ENCODE assay signal across 7 mouse cellular contexts in genomic region chr1:36445508-36445907, GRCm38 (mm10). TPM values are rescaled to one million over a fixed set of nuclear protein-coding genes. Genes with fewer than 3 reads are reported as not detected.
A peak's percentile ranks its signal among the peaks of the same experiment; 100 is the strongest.
DNase-seq lines count a peak whose midpoint lies in the region; ATAC-seq and TF ChIP-seq lines count a peak whose summit lies in the region.

No protein-coding gene starts in this region.

- no peak for TF ChIP-seq CTCF in embryonic fibroblast, embryonic 13.5 days (IDR thresholded peaks at IDR 0.05; ENCODE audit: borderline replicate concordance, insufficient read depth, low read length)

- no peak for TF ChIP-seq POLR2A in embryonic fibroblast, embryonic 13.5 days (IDR thresholded peaks at IDR 0.05; ENCODE audit: low read depth, low read length)

- WGBS in liver, embryonic 11.5 days, result 42% methylated on average over 8 of the region's 8 CpGs
- 42% methylated on average over 8 of the region's 8 CpGs for WGBS in limb, embryonic 11.5 days
- WGBS in neural tube, embryonic 15.5 days, result 41% methylated on average over 8 of the region's 8 CpGs

- peak overlapping the region; percentile 82 for H3K4me3 ChIP-seq in liver, embryonic 11.5 days (ENCODE audit: low read depth, low read length)
- H3K4me3 ChIP-seq in embryonic fibroblast, embryonic 13.5 days (ENCODE audit: insufficient read depth, low read length), result no peak overlapping the region
- no peak overlapping the region for H3K4me3 ChIP-seq in limb, embryonic 11.5 days (ENCODE audit: low read depth, low read length)
- peak overlapping the region; percentile 86 for H3K4me3 ChIP-seq in neural tube, embryonic 15.5 days (replicated peaks)

- H3K27me3 ChIP-seq in liver, embryonic 11.5 days (replicated peaks; ENCODE audit: control insufficient read depth, insufficient read depth, low read length), result no peaks in the 10 kb centered on the region
- no peaks in the 10 kb centered on the region for H3K27me3 ChIP-seq in limb, embryonic 11.5 days (ENCODE audit: control insufficient read depth, insufficient read depth, low read length)
- H3K27me3 ChIP-seq in neural tube, embryonic 15.5 days (replicated peaks), result no peaks in the 10 kb centered on the region

- peak overlapping the region; percentile 38 for H3K4me2 ChIP-seq in liver, embryonic 11.5 days
- no peak overlapping the region for H3K4me2 ChIP-seq in limb, embryonic 11.5 days (ENCODE audit: low read depth, severe bottlenecking)
- H3K4me2 ChIP-seq in neural tube, embryonic 15.5 days, result peak overlapping the region; percentile 79

- H3K36me3 ChIP-seq in liver, embryonic 11.5 days (ENCODE audit: control insufficient read depth, insufficient read depth, low read length), result no peaks in the 10 kb centered on the region
- no peaks in the 10 kb centered on the region; the same call in 1 of the 2 replicates for H3K36me3 ChIP-seq in limb, embryonic 11.5 days (ENCODE audit: control insufficient read depth, insufficient read depth, low read length)
- peaks cover 4% of the 10 kb centered on the region; the same call in 1 of the 2 replicates for H3K36me3 ChIP-seq in neural tube, embryonic 15.5 days

- no peak overlapping the region for H3K9ac ChIP-seq in liver, embryonic 11.5 days (ENCODE audit: low read depth, low read length)
- no peak overlapping the region for H3K9ac ChIP-seq in limb, embryonic 11.5 days (ENCODE audit: low read length)
- 0 out of 2 replicates have a peak overlapping the region, but pooled peaks have one; percentile 21 for H3K9ac ChIP-seq in neural tube, embryonic 15.5 days (replicated peaks)

- H3K9me3 ChIP-seq in liver, embryonic 11.5 days (ENCODE audit: control insufficient read depth, low read length), result no peaks in the 10 kb centered on the region
- no peaks in the 10 kb centered on the region for H3K9me3 ChIP-seq in limb, embryonic 11.5 days (ENCODE audit: control insufficient read depth, low read length)
- H3K9me3 ChIP-seq in neural tube, embryonic 15.5 days (replicated peaks), result no peaks in the 10 kb centered on the region

- no peak for DNase-seq in liver, embryonic 11.5 days (ENCODE audit: low spot score)
- DNase-seq in liver, result no peak
- DNase-seq in limb, embryonic 11.5 days (ENCODE audit: low spot score), result no peak
- DNase-seq in right cerebral cortex, postnatal 14 days, result no peak
- DNase-seq in frontal cortex, postnatal 36 days (ENCODE audit: low spot score in 2 of 2), result no peak

- no peak overlapping the region for H3K27ac ChIP-seq in liver, embryonic 11.5 days (ENCODE audit: low read depth, low read length)
- 0 out of 2 replicates have a peak overlapping the region, but pooled peaks have one; percentile 4 for H3K27ac ChIP-seq in embryonic fibroblast, embryonic 13.5 days (ENCODE audit: insufficient read depth, low read length)
- H3K27ac ChIP-seq in limb, embryonic 11.5 days (replicated peaks; ENCODE audit: low read depth, low read length), result peak overlapping the region; percentile 30; the same call in 1 of the 2 replicates
- H3K27ac ChIP-seq in neural tube, embryonic 15.5 days (replicated peaks), result peak overlapping the region; percentile 75

- H3K4me1 ChIP-seq in liver, embryonic 11.5 days (replicated peaks; ENCODE audit: control insufficient read depth, insufficient read depth, low read length), result 0 out of 2 replicates have a peak, but pooled peaks cover 3% of the 10 kb centered on the region
- H3K4me1 ChIP-seq in embryonic fibroblast, embryonic 13.5 days (ENCODE audit: control insufficient read depth, insufficient read depth, low read length), result peaks cover 5% of the 10 kb centered on the region
- peaks cover 4% of the 10 kb centered on the region; the same call in 1 of the 2 replicates for H3K4me1 ChIP-seq in limb, embryonic 11.5 days (ENCODE audit: control insufficient read depth, insufficient read depth, low read length)
- peaks cover 8% of the 10 kb centered on the region for H3K4me1 ChIP-seq in neural tube, embryonic 15.5 days

- no peak for ATAC-seq in liver, embryonic 11.5 days (replicated peaks; ENCODE audit: low FRiP score)
- peak; percentile 40 for ATAC-seq in limb, embryonic 11.5 days (ENCODE audit: insufficient number of reproducible peaks, low FRiP score, low TSS enrichment, low read depth)
- ATAC-seq in neural tube, embryonic 15.5 days (ENCODE audit: low FRiP score), result peak; percentile 19; the same call in 1 of the 2 replicates

RNA-seq across cellular contexts. Expression of gene Lman2l, which starts 0.4 kb away (rescaled TPM):
- 18.1 and 18.7 TPM in 2 replicates for polyA plus RNA-seq in liver, embryonic 11.5 days (2014; fragmentation: Nextera tagmentation; extraction: Ambion mirVana)
- polyA plus RNA-seq in embryonic fibroblast, embryonic 13.5 days (2011; ENCODE audit: insufficient read length, low read depth, missing spikeins), result 22.7 and 25.9 TPM in 2 replicates
- 29.3 and 36.4 TPM in 2 replicates for polyA plus RNA-seq in limb, embryonic 11.5 days (2014; fragmentation: Nextera tagmentation; extraction: Ambion mirVana)
- polyA plus RNA-seq in neural tube, embryonic 15.5 days (2015; fragmentation: Nextera tagmentation; extraction: Ambion mirVana), result 69.4 and 73.6 TPM in 2 replicates

RNA-seq across cellular contexts. Expression of gene Cnnm4, which starts 25.9 kb away (rescaled TPM):
- 5.9 and 6.4 TPM in 2 replicates for polyA plus RNA-seq in liver, embryonic 11.5 days (2014; fragmentation: Nextera tagmentation; extraction: Ambion mirVana)
- polyA plus RNA-seq in embryonic fibroblast, embryonic 13.5 days (2011; ENCODE audit: insufficient read length, low read depth, missing spikeins), result 10.4 and 11.6 TPM in 2 replicates
- polyA plus RNA-seq in limb, embryonic 11.5 days (2014; fragmentation: Nextera tagmentation; extraction: Ambion mirVana), result 16.0 and 16.3 TPM in 2 replicates
- polyA plus RNA-seq in neural tube, embryonic 15.5 days (2015; fragmentation: Nextera tagmentation; extraction: Ambion mirVana), result 10.6 and 15.0 TPM in 2 replicates

Comparison
In these comparisons a context has a peak if more than half of its experiments do, and no peak if none do; other contexts are left out.
1. H3K4me3 ChIP-seq: peak in liver, embryonic 11.5 days (single experiment) and neural tube, embryonic 15.5 days (single experiment); none in embryonic fibroblast, embryonic 13.5 days (single experiment) and limb, embryonic 11.5 days (single experiment).